Mouse (Mus musculus) midbrain, embryonic 13.5 days (tissue): ENCODE data around the gene Herpud1. TPM values are rescaled to one million over a fixed set of nuclear protein-coding genes. Genes with fewer than 3 reads are reported as not detected.

Source experiments
- ATAC-seq: fragments of 200-750 bp; cut with Nextera tagmentation; 2 replicates; pipeline ENCODE4 v1.8.0; 2017; ENCODE audit warnings: mild to moderate bottlenecking, moderate TSS enrichment, moderate library complexity
- H3K27ac ChIP-seq: fragments of 300-500 bp; sonication (generic); 2 replicates; pipeline ENCODE4 v1.5.1; 2015; ENCODE audit warnings: inconsistent platforms, mild to moderate bottlenecking, moderate library complexity
- H3K27me3 ChIP-seq: fragments of 300-500 bp; sonication (generic); 2 replicates; pipeline ENCODE4 v1.6.1; 2015; ENCODE audit warnings: mild to moderate bottlenecking, inconsistent platforms
- H3K36me3 ChIP-seq: fragments of 300-500 bp; sonication (generic); 2 replicates; pipeline ENCODE4 v1.6.1; 2015; ENCODE audit warnings: mild to moderate bottlenecking, inconsistent platforms
- H3K4me1 ChIP-seq: fragments of 300-500 bp; sonication (generic); replicated peaks from 2 replicates; pipeline ENCODE4 v1.6.1; 2015; ENCODE audit warnings: inconsistent platforms
- H3K4me2 ChIP-seq: fragments of 300-500 bp; sonication (generic); replicated peaks from 2 replicates; pipeline ENCODE4 v1.6.1; 2015; ENCODE audit warnings: moderate library complexity, mild to moderate bottlenecking, inconsistent platforms
- H3K4me3 ChIP-seq: fragments of 300-500 bp; sonication (generic); replicated peaks from 2 replicates; pipeline ENCODE4 v1.5.1; 2015; ENCODE audit warnings: mild to moderate bottlenecking, inconsistent platforms
- H3K9ac ChIP-seq: fragments of 300-500 bp; sonication (generic); replicated peaks from 2 replicates; pipeline ENCODE4 v1.6.1; 2015; ENCODE audit warnings: mild to moderate bottlenecking, inconsistent platforms
- H3K9me3 ChIP-seq: fragments of 300-500 bp; sonication (generic); 2 replicates; pipeline ENCODE4 v1.6.1; 2016; ENCODE audit warnings: mild to moderate bottlenecking, inconsistent platforms
- WGBS: fragments of 180-500 bp; shearing (Covaris S2); methylation state at CpG from one replicate; pipeline ENCODE4 v1.1.7; 2015; 5-methylcytosine and 5-hydroxymethylcytosine counted together
- polyA plus RNA-seq: library from polyadenylated mRNA; unstranded; fragments of >200 nt; fragmentation: Nextera tagmentation; extraction: Ambion mirVana; gene quantifications from 2 replicates; pipeline ENCODE4 v1.2.1, GENCODE M21; 2015

Herpud1 gene
- polyA plus RNA-seq, 1 experiment from 2014 or later, result 58.2 TPM

GRCm38 (mm10) chr8:94440389-94440788 is 54.2 kb downstream of the Herpud1 start:
- no peak for ATAC-seq
- Histone ChIP-seq H3K27ac (no peak overlapping the region), H3K4me1 (no peaks in the 10 kb centered on the region), H3K4me3 (no peak overlapping the region), H3K4me2 (no peak overlapping the region), H3K36me3 (no peaks in the 10 kb centered on the region), H3K9ac (no peak overlapping the region), H3K9me3 (no peaks in the 10 kb centered on the region), H3K27me3 (no peaks in the 10 kb centered on the region)
- 85% methylated on average over 1 of the region's 1 CpGs for WGBS

GRCm38 (mm10) chr8:94441686-94442085 is 55.4 kb downstream of the Herpud1 start:
- Histone ChIP-seq H3K36me3 (no peaks in the 10 kb centered on the region), H3K9ac (no peak overlapping the region), H3K4me2 (no peak overlapping the region), H3K27me3 (no peaks in the 10 kb centered on the region), H3K4me1 (no peaks in the 10 kb centered on the region), H3K27ac (no peak overlapping the region), H3K4me3 (no peak overlapping the region), H3K9me3 (no peaks in the 10 kb centered on the region)
- WGBS, result 82% methylated on average over 1 of the region's 1 CpGs
- ATAC-seq, result no peak

- Histone ChIP-seq H3K27me3 (no peaks in the 10 kb centered on the region), H3K9me3 (no peaks in the 10 kb centered on the region), H3K9ac (no peak overlapping the region), H3K36me3 (no peaks in the 10 kb centered on the region), H3K4me2 (no peak overlapping the region), H3K27ac (no peak overlapping the region), H3K4me1 (no peaks in the 10 kb centered on the region), H3K4me3 (no peak overlapping the region)
- no peak for ATAC-seq
- WGBS, result 88% methylated on average over 3 of the region's 3 CpGs
These were observed 56.9 kb downstream of the Herpud1 start for GRCm38 (mm10) chr8:94443153-94443552.

- Histone ChIP-seq H3K27me3 (no peaks in the 10 kb centered on the region), H3K27ac (no peak overlapping the region), H3K4me1 (no peaks in the 10 kb centered on the region), H3K9ac (no peak overlapping the region), H3K4me2 (no peak overlapping the region), H3K36me3 (no peaks in the 10 kb centered on the region), H3K9me3 (no peaks in the 10 kb centered on the region), H3K4me3 (no peak overlapping the region)
- 75% methylated on average over 2 of the region's 2 CpGs for WGBS
- ATAC-seq, result no peak
These were observed 58.2 kb downstream of the Herpud1 start for GRCm38 (mm10) chr8:94444480-94444879.

Other genes with a start within 250 kb of the Herpud1 start
- gene Mt4, start 249.2 kb upstream of the Herpud1 start, polyA plus RNA-seq, result not detected in 2 replicates
- 69.9 and 73.3 TPM in 2 replicates for gene Mt3, start 233.8 kb upstream of the Herpud1 start, polyA plus RNA-seq
- gene Mt2, start 213.8 kb upstream of the Herpud1 start, polyA plus RNA-seq, result 6.1 and 9.4 TPM in 2 replicates
- 21.5 and 30.3 TPM in 2 replicates for gene Mt1, start 207.4 kb upstream of the Herpud1 start, polyA plus RNA-seq
- 76.0 and 77.7 TPM in 2 replicates for gene Nup93, start 171.9 kb upstream of the Herpud1 start, polyA plus RNA-seq
- gene Slc12a3, start 57.2 kb upstream of the Herpud1 start, polyA plus RNA-seq, result 0.09 and 0.12 TPM in 2 replicates
- gene Nlrc5, start 47.9 kb downstream of the Herpud1 start, polyA plus RNA-seq, result 0.27 and 0.28 TPM in 2 replicates
- gene Cpne2, start 146.6 kb downstream of the Herpud1 start, polyA plus RNA-seq, result 9.8 and 12.3 TPM in 2 replicates
- gene Rspry1, start 215.5 kb downstream of the Herpud1 start, polyA plus RNA-seq, result 56.6 and 57.3 TPM in 2 replicates
- 96.4 and 106 TPM in 2 replicates for gene Fam192a, start 215.6 kb downstream of the Herpud1 start, polyA plus RNA-seq